Mouse (Mus musculus): ENCODE measurements at regions not wholly inside any gene's neighbourhood (a gene's known extent, or its start where the extent isn't known, plus 50 kb on each side); places are given as distances from the start of the nearest gene placed in this dataset.

DNA sequence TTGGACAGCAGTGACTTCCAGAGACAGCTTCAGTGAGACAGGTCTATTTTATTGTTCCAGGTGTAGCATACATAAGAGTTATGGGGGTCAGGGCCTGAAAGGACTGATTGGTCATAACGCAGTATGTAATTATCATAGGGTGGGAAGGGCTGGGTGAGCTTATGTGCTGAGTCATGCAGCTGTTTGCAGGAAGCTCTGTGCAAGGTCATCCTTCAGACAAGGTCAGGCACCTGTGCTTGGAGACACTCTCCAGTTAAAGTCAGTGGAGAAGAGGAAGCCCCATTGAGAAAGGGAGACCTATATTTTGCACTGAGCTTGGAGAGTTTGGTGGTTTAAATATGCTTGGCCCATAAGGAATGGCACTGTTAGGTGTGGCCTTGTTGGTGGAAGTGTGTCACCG lies 62.0 kb upstream of the Nkd1 start:
- TF ChIP-seq CTCF (IDR thresholded peaks at IDR 0.05; ENCODE audit: borderline replicate concordance, insufficient read depth, low read depth, low read length) (no peak), POLR2A (IDR thresholded peaks at IDR 0.05; ENCODE audit: borderline replicate concordance, insufficient read depth, low read length) (no peak)

Data from cerebellum, adult 2 months (tissue).